Mouse (Mus musculus) kidney, adult 2 months (tissue): ENCODE measurements around the gene 9530003J23Rik.

ENCODE experiments used
- CTCF ChIP-seq: fragments of 200-500 bp; conservative IDR thresholded peaks from 2 replicates; pipeline ENCODE4 v1.5.1; 2011; ENCODE audit warnings: low read depth, mild to moderate bottlenecking, control low read depth, low read length, moderate library complexity, mixed read lengths; ENCODE audit not compliant: insufficient read depth, insufficient read length
- POLR2A ChIP-seq: fragments of 200-500 bp; IDR thresholded peaks from one replicate; pipeline ENCODE4 v1.6.1; 2011; ENCODE audit warnings: low read depth, low read length, control low read depth

DNA sequence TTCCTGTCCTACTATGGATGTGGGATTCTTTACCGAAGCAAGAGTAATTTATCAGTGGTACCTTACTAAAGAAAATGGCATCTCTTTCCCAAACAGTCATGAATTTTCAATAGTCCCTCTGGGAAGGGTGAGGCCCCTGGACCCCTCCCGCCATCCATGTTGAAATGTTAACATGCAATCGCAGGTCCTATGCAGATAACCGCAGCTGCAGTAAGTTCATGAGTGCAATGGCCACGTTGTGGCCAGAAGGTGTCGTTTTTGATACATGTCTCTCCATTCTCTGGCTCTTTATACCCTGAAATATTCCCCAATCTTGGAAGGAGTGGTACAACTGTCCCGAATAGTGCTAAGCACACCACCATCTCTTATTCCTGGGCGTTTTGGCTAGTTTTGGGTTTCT lies 13.4 kb downstream of the 9530003J23Rik start:
- 0 out of 2 replicates have a peak, but pooled peaks have one; percentile 20 for TF ChIP-seq CTCF
- no peak for TF ChIP-seq POLR2A
